Mouse (Mus musculus) spleen, postnatal 4 days (tissue): ENCODE data around the gene Gdpd4.

ENCODE experiments used
- DNase-seq, 2 experiments: peaks; one replicate each; pipeline ENCODE4 v3.0.0; 2022; ENCODE audit warnings: low spot score in 2 of 2

Gene Gdpd4

GRCm38 (mm10) chr7:98084541-98085293, 165.0 kb downstream of the Gdpd4 start:
- no peak for DNase-seq

DNA sequence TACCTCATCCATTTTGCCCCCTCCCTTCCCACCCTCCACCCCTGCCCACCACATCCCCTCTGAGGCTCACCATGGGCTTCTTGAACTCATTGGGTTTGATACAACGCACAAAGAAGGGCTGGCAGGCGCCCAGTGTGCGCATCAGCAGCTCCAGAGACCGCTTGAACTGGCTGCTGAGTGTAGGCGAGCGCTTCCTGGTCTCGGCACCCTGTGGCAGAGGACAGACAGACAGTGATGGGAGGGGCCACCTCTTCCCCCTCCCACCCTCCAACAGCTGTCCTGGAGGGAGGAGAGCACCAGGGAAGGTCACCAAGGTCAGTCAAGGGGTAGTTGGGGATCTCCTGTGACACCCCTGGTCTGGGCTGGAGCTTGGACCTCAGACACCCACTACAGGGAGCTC, 165.6 kb downstream of the Gdpd4 start:
- DNase-seq: no peak

GRCm38 (mm10) chr7:98086346-98086745, 166.6 kb downstream of the Gdpd4 start:
- no peak for DNase-seq

DNA sequence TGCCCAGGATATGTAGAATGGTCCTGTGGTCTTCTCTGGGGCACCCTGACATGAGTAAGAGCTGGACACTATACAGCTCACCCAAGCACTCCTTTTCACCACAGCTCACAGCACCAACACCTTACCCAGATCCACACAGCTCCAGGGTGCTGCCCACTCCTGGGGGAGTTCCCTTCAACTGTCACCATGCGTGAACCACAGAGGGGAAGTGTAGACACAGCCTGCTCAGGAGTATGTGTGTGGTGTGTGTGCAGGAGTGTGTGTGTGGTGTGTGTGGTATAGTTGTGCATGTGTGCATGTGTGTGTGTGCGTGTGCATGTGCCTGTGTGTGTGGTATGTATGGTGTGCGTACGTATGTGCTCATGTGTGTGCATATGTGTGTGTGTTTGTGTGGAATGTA, 176.1 kb downstream of the Gdpd4 start:
- no peak for DNase-seq

GRCm38 (mm10) chr7:98097557-98097956, 177.8 kb downstream of the Gdpd4 start:
- no peak for DNase-seq
